Mouse (Mus musculus) kidney, adult 2 months (tissue): ENCODE results near the gene Zbtb11. TPM values are rescaled to one million over a fixed set of nuclear protein-coding genes. Genes with fewer than 3 reads are reported as not detected.

Source experiments
- DNase-seq: peaks from one replicate; pipeline ENCODE4 v3.0.0; 2021
- H3K27ac ChIP-seq: fragments of 200-500 bp; 2 replicates; pipeline ENCODE4 v1.5.1; 2012; ENCODE audit warnings: low read depth, low read length, control low read depth, inconsistent platforms; ENCODE audit not compliant: insufficient read depth
- H3K27me3 ChIP-seq: fragments of 200-500 bp; replicated peaks from 2 replicates; pipeline ENCODE4 v1.6.1; 2012; ENCODE audit warnings: mild to moderate bottlenecking, moderate library complexity, low read length, inconsistent platforms; ENCODE audit not compliant: control insufficient read depth, insufficient read depth
- H3K36me3 ChIP-seq: fragments of 200-500 bp; 2 replicates; pipeline ENCODE4 v1.6.1; 2012; ENCODE audit warnings: mild to moderate bottlenecking, moderate library complexity, low read length, inconsistent platforms; ENCODE audit not compliant: control insufficient read depth, insufficient read depth
- H3K4me1 ChIP-seq: fragments of 200-500 bp; 2 replicates; pipeline ENCODE4 v1.6.1; 2011; ENCODE audit warnings: low read length; ENCODE audit not compliant: control insufficient read depth, insufficient read depth
- H3K4me3 ChIP-seq: fragments of 200-500 bp; 2 replicates; pipeline ENCODE4 v1.5.1; 2011; ENCODE audit warnings: mild to moderate bottlenecking, low read depth, low read length, control low read depth; ENCODE audit not compliant: insufficient read depth
- CTCF ChIP-seq: fragments of 200-500 bp; conservative IDR thresholded peaks from 2 replicates; pipeline ENCODE4 v1.5.1; 2011; ENCODE audit warnings: low read depth, mild to moderate bottlenecking, control low read depth, low read length, moderate library complexity, mixed read lengths; ENCODE audit not compliant: insufficient read depth, insufficient read length
- POLR2A ChIP-seq: fragments of 200-500 bp; IDR thresholded peaks from one replicate; pipeline ENCODE4 v1.6.1; 2011; ENCODE audit warnings: low read depth, low read length, control low read depth
- WGBS: fragments of 180-500 bp; shearing (Covaris S2); methylation state at CpG from one replicate; pipeline ENCODE4 v1.1.7; 2018; 5-methylcytosine and 5-hydroxymethylcytosine counted together
- polyA plus RNA-seq: library from polyadenylated mRNA; depleted of rRNA; stranded (reverse); fragments of >200 nt; gene quantifications from 2 replicates; pipeline ENCODE4 v1.2.3, GENCODE M21; 2012; rRNA removed

Gene Zbtb11
- polyA plus RNA-seq, result 2.9 and 3.2 TPM in 2 replicates

DNA sequence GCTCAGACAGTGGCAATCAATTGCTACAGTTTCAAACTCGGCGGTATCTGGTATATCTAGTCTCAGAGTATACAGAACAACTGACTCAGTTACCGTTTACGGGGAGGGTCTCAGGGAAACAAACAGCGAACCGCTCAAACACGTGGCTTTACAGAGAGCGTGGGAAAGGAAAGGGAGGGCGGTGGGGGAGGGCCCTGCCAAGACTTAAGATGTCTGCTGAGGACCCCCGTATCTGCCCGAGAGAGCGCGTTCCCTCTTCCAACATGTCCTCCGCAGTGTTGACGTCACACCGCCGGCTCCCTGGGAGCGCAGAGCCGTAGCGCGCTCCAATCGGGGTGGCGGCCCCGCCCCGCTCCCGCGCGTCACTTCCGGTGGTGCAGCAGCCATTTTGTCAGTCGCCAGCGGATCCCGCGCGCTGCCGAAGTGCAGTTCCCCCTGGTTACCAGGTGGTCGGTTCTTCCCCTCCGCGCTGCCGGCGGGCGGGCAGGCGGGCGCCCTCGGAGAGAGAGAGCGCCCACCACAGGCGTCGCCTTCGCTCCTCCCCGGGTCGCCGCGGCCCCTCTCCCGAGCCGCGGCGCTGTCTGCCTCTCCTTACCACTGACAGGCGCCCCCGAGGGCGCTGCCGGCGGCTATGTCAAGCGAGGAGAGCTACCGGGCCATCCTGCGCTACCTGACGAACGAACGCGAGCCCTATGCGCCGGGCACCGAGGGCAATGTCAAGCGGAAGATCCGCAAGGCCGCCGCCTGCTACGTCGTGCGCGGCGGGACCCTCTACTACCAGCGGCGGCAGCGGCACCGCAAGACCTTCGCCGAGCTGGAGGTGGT lies at the start of gene Zbtb11:
Zbtb11 (plus strand) TSS at position 453 of the 825 bp plus-strand sequence.
- under 1% methylated on average over 85 of the region's 86 CpGs for WGBS
- H3K27ac ChIP-seq, result peak within 1 kb of the TSS; percentile 68
- DNase-seq, result peak; percentile 99
- TF ChIP-seq CTCF (no peak), POLR2A (peak; percentile 65)
- H3K27me3 ChIP-seq, result no peaks in the 10 kb centered on the region
- peak within 1 kb of the TSS; percentile 96 for H3K4me3 ChIP-seq
- peaks cover 3% of the 10 kb centered on the region; the same call in 1 of the 2 replicates for H3K4me1 ChIP-seq
- H3K36me3 ChIP-seq, result peaks cover 11% of the 10 kb centered on the region

DNA sequence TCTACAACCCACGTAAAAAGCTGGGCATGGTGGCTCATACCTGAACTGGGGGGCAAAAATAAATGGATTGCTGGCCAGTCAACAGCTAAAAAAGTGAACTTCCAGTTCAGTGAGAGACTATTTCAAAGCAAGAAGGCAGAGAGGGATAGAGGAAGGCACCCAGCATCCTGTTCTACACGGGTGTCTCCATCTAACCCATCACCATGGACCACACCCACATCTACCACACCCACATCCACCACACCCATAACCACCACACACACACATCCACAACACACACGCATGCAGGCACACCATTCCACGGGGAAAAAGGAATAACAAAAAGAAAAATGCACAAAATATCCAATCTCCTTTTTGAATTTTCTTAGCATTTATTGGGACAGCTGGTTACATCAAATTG lies 49.7 kb upstream of the Zbtb11 start:
- TF ChIP-seq POLR2A (no peak), CTCF (no peak)
- 88% methylated on average over 4 of the region's 4 CpGs for WGBS
- no peaks in the 10 kb centered on the region for H3K4me1 ChIP-seq
- H3K27ac ChIP-seq, result no peak overlapping the region
- H3K4me3 ChIP-seq, result no peak overlapping the region
- no peaks in the 10 kb centered on the region for H3K27me3 ChIP-seq
- peaks cover 2% of the 10 kb centered on the region; the same call in 1 of the 2 replicates for H3K36me3 ChIP-seq
- DNase-seq, result no peak

DNA sequence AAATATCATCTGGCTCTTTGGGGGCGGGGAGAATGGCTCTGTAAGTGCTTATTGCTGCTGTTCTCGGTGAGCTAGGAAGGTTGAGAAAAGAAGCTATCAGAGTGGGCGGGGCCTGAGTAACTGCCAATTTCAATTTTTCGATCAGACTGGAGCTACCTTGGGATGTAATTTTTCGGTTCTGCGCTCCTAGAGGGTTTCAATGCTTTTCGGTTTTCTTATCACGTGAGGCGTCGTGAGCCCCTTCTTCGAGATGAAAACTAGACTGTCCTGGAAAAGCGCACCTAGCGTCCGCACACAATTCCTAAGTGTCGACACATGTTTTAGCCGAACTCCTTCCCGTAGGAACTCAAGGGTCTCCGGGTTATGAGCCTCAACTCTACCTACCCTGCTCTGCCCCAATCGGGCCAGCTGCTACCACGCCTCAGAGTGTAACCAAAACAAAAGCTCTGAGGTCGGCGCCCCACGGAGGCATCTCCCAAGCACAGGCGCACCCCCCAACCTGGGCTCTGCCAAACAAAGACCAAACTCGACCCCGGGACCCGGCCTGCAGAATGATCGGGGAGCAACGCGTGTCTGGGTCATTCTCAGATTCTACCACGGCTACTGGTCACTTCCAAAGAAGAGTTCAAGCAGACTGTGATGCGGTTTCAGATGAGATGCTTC lies 39.9 kb upstream of the Zbtb11 start:
- Histone ChIP-seq H3K4me3 (peak overlapping the region; percentile 60), H3K36me3 (no peaks in the 10 kb centered on the region), H3K4me1 (no peaks in the 10 kb centered on the region), H3K27ac (no peak overlapping the region), H3K27me3 (no peaks in the 10 kb centered on the region)
- no peak for TF ChIP-seq CTCF
- no peak for TF ChIP-seq POLR2A
- peak; percentile 17 for DNase-seq
- WGBS, result under 1% methylated on average over 32 of the region's 32 CpGs

DNA sequence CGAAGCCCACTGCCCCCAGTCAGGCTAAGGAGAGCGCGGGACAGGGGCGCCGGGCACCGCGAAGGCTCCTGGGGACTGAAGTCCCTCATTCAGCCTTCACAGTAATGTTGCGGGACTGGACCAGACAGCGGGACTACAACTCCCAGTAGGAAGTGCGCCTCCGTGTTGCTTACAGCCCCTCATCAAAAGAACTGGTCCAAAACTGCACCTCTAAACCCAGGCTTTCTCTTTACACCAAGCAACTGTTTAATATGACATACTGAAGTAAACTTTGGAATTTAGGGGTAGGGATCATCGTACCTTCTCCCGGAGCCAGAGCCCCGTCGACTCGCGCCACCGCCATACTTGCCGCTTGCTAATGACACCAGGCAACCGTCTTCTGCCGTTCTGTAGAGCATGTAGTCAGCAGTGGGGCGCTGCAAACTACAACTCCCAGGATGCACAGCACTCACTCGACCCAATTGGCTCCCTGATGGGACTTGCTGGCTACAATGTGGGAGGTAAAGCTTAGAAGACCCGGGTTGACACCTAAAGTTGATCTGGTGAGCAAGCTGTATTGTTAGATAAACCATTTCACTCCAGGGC lies 39.1 kb upstream of the Zbtb11 start, which contains the start of gene Cep97:
Cep97 (minus strand) TSS at position 403 of the 585 bp plus-strand sequence.
- Histone ChIP-seq H3K27ac (no peak within 1 kb of the TSS), H3K36me3 (no peaks in the 10 kb centered on the region), H3K27me3 (no peaks in the 10 kb centered on the region), H3K4me3 (peak within 1 kb of the TSS; percentile 60), H3K4me1 (no peaks in the 10 kb centered on the region)
- no peak for TF ChIP-seq CTCF
- no peak for TF ChIP-seq POLR2A
- DNase-seq, result peak; percentile 97
- WGBS, result under 1% methylated on average over 24 of the region's 24 CpGs

DNA sequence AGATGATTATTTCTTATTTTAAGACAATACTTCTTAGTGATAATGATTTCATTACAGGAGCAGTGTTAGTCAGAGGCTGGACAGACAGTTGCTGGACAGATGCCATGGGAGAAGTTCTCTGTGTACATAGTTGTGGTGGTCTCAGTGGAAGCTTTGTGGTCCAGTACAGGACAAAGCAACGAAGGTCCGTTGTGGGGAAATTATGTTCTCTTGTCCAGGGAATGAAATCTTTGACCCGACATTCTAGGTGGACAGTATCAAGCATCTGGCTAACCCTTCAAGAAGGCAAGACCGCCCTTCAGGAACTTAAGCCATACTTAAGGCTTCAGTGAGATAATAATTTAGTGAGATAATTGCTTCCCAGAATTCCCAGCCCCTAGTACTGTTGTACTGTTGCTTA lies 34.9 kb upstream of the Zbtb11 start:
- TF ChIP-seq CTCF (no peak), POLR2A (no peak)
- Histone ChIP-seq H3K36me3 (no peaks in the 10 kb centered on the region), H3K4me3 (no peak overlapping the region), H3K27ac (no peak overlapping the region), H3K4me1 (0 out of 2 replicates have a peak, but pooled peaks cover 2% of the 10 kb centered on the region), H3K27me3 (no peaks in the 10 kb centered on the region)
- DNase-seq, result no peak
- WGBS, result 87% methylated on average over 4 of the region's 4 CpGs

DNA sequence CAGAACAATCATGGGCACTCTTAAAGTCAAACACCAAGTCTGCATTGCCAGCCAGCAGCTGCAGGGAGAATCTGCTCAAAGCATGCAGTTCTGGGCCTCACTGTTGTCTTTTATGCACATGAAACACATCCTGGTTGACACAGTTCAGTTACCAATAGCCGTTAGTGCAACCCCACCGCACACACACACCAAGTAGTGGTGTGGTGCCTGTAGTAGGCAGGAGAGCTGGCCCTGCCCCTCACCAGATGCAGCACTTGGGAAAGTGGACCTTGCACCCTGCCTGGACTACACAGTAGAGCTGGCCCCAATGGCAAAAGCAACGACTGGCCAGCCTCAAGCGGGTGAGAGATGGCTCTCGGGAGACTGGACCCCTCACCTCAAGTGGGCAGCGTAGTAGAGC lies 34.0 kb upstream of the Zbtb11 start:
- Histone ChIP-seq H3K4me1 (0 out of 2 replicates have a peak, but pooled peaks cover 2% of the 10 kb centered on the region), H3K27me3 (no peaks in the 10 kb centered on the region), H3K27ac (no peak overlapping the region), H3K4me3 (no peak overlapping the region), H3K36me3 (no peaks in the 10 kb centered on the region)
- TF ChIP-seq POLR2A, result no peak
- TF ChIP-seq CTCF, result no peak
- DNase-seq, result peak; percentile 60
- WGBS, result 43% methylated on average over 6 of the region's 6 CpGs

DNA sequence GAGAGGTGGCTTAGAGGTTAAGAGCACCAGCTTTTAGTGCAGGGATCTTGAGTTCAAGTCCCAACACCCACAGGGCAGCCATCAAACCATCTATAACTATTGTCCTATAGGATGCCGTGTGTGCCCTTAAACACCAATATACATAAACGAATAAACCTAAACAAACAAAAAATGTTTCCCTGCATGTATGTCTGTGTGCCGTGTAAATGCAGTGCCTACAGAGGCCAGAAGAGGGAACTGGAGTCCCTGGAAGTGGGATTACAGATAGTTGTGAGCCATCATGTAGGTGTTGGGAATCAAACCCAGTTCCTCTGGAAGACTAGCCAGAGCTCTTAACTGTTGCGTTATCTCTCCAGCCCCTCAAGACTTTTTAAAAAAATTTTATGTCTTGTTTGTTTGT lies 32.9 kb upstream of the Zbtb11 start:
- no peak overlapping the region for H3K27ac ChIP-seq
- H3K4me3 ChIP-seq, result no peak overlapping the region
- 0 out of 2 replicates have a peak, but pooled peaks cover 2% of the 10 kb centered on the region for H3K4me1 ChIP-seq
- no peaks in the 10 kb centered on the region for H3K27me3 ChIP-seq
- H3K36me3 ChIP-seq, result no peaks in the 10 kb centered on the region
- 92% methylated on average over 4 of the region's 4 CpGs for WGBS
- no peak for DNase-seq
- TF ChIP-seq CTCF, result no peak
- TF ChIP-seq POLR2A, result no peak
